Mouse (Mus musculus): ENCODE results near the gene Galr3.
"Not testable (repeated sequence)": the region's sequence is repeated elsewhere in the genome, so short reads cannot be mapped to it uniquely, and the experiment has no call there.

Galr3 gene

DNA sequence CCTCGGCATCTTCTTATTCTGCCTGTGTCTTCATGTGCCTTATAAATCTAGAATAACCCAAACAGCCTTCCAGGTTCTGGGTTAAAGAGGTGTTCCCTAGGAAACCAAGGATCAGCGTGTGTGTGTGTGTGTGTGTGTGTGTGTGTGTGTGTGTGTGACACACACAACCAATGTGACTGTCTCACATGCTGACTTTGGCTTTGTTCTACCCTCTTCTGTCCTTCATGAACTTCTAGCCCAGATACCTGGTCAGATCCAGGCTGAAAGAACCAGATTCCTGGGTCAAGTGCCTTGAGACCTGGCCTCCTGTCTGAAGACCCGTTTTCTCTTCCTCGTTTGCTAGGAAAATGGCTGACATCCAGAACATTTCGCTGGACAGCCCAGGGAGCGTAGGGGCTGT lies at the start of gene Galr3:
Gene Galr3, plus strand, starts transcription at position 301 of the 400 bp plus-strand sequence.
- DNase-seq (ENCODE audit: low read depth, low spot score) = no peak

- DNase-seq (ENCODE audit: low read depth, low spot score) = no peak
These were observed 49.5 kb upstream of the Galr3 start for GRCm38 (mm10) chr15:78992235-78992634.

GRCm38 (mm10) chr15:78992925-78993324 lies 48.8 kb upstream of the Galr3 start:
- DNase-seq (ENCODE audit: low read depth, low spot score) = no peak

- no peak for DNase-seq (ENCODE audit: low read depth, low spot score)
These were observed 45.8 kb upstream of the Galr3 start for GRCm38 (mm10) chr15:78995916-78996315.

DNA sequence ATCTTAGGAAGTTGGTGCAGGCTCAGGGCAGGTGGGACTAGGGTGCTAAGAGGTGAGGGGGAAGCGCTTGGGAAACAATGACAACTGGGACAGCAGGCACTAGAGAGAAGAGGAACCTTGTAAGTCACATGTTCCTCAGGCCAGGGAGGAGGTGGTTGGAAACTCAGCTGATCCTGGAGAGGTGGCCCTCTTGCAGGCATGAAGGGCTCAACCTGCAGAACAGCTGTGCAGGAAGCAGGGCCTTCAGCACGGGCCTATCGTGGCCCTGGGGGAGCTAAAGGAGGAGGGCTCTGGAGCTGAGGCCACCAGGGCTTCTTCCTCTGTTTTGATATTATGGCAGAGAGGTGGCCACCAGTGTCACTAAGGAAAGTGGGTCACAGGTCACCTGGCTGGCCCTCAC lies 45.0 kb upstream of the Galr3 start:
- no peak for DNase-seq (ENCODE audit: low read depth, low spot score)

DNA sequence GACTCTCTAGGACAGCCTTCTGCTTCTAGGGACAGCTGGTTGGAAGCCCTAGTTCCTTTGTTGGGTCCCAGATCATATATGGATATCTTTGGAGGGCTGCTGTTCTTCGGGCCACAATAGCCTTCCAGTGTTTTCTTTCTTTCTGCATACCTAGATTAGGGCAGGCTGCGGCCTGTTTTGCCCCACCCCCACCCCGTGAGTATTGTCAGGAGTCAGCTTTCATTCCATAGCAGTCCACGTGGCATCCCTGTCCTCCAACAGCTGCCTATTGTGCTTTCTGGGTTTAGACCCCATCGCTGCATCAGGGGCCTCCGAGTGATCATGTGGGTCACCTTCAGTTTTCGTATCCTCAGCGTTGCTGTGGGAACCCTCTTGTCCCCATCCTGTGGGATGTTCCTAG lies 43.3 kb upstream of the Galr3 start:
- DNase-seq (ENCODE audit: low read depth, low spot score) = no peak

GRCm38 (mm10) chr15:78999586-78999985 lies 42.1 kb upstream of the Galr3 start:
- DNase-seq (ENCODE audit: low read depth, low spot score) = no peak

DNA sequence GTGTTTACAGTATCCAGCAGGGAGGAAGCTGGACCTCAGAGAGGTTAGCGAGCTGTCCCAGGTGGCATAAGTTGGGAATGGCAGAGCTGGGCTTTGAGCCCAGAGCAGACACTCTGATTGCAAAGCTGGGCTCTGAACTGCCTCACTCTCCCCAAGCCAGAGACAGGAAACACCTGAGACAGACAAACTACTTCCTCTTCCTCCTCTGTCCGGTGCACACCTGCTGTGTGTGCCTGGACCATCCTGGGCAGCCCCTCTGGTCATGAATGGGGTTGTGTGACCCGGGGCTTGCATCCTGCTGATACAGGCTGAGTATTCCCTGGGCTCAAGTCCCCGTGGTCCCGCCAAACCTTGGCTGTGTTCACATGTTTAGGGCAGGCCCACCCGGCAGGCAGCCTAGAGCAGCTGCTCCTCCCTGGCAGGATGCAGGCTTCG lies 41.3 kb upstream of the Galr3 start:
- DNase-seq (ENCODE audit: low read depth, low spot score) = no peak

DNA sequence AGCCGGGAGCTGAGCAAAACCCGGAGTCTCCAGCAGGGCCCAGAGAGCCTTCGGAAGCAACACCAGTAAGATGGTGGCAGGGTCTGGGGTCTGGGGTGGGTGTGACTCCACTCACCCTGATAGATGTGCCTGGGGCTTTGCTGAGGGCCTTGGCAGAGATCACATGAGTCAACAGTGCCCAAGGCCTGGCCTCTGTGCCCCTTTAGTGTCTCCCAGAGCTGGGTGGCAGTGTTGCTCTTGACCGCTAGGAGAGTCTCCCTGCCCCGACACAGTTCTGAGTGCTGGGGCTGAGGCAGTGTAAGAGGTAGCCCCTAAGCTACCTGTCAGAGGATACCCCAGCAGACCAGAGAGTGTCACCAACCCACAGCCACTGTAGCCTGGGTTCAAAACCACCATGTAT lies 40.1 kb upstream of the Galr3 start:
- DNase-seq (ENCODE audit: low read depth, low spot score) = no peak

DNA sequence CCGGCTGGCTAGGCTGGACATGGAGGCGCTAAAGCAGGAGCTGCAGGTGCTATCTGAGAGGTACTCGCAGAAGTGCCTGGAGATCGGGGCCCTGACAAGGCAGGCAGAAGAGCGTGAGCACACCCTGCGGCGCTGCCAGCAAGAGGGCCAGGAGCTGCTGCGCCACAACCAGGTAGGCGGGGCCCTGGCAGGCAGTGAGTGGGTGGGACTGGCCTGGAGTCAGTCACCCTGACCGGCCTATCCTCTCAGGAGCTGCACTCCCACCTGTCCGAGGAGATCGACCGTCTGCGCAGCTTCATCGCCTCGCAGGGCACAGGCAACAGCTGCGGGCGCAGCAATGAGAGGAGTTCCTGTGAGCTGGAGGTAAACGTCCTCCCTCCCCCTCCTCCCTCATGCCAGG lies 39.6 kb upstream of the Galr3 start:
- DNase-seq (ENCODE audit: low read depth, low spot score) = no peak

DNA sequence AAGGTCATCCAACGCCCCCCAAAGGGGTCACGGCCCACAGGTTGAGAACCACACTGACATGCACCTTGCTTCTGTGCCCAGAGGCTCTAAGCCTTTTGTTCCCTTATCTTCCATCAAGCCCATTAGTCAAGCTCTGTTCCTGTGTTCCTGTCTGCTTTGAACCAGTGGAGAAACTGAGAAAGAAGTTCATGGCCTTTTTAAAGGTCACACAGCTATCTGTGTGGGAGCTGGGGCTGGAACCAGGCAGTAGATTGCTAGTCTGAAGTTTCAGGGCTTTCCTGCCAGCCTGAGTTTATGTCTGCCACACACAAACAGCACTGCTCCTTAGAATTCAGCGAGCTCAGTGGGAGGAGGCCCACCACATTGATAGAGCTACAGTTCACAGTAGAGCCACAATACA lies 38.6 kb upstream of the Galr3 start:
- DNase-seq (ENCODE audit: low read depth, low spot score) = no peak

DNA sequence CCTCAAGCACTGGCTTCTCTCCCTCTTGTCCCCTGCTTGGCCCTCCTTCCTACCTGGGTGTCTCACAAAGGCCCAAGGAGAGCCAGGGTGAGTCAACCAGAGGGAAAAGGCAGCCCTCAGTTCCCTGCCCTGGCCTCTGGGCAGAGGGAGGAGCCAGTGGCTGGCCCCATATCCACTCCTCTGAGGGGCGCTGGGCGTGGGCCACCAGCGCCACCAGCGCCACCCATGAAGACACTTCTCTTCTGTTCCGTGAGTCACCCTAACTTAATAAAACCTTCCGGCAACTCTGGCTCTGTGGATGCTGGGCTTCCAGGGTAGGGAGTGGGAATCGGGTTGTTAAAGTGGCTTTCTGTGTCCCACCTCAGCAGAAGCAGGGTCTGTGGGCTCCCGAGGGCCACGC lies 36.1 kb upstream of the Galr3 start:
- DNase-seq (ENCODE audit: low read depth, low spot score) = no peak

GRCm38 (mm10) chr15:79006638-79007037 lies 35.0 kb upstream of the Galr3 start:
- no peak for DNase-seq (ENCODE audit: low read depth, low spot score)

DNA sequence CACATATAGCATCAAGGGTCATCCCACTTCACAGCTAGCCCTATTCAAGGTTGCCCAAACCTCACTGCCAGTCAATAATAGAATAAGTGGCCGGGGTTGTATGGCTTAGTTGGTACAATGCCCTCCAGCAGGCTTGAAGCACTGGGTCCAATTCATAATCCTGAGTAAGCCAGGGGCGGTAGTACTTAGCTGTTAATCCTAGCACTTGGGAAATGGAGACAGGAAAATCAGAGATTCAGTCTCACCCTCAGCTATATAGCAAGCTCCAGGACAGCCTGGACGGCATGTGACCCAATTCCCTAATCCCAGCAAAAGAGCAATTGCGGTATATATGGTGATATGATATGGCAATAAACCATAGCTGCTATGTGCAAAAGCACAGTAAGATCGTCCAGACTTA lies 34.6 kb upstream of the Galr3 start:
- DNase-seq (ENCODE audit: low read depth, low spot score) = no peak

GRCm38 (mm10) chr15:79007836-79008235 lies 33.8 kb upstream of the Galr3 start:
- DNase-seq (ENCODE audit: low read depth, low spot score) = not testable (repeated sequence)

GRCm38 (mm10) chr15:79009734-79010133 lies 32.0 kb upstream of the Galr3 start:
- DNase-seq (ENCODE audit: low read depth, low spot score) = no peak

GRCm38 (mm10) chr15:79011550-79011949 lies 30.1 kb upstream of the Galr3 start:
- peak; percentile 63 for DNase-seq (ENCODE audit: low read depth, low spot score)

GRCm38 (mm10) chr15:79013382-79013781 lies 28.3 kb upstream of the Galr3 start:
- no peak for DNase-seq (ENCODE audit: low read depth, low spot score)

GRCm38 (mm10) chr15:79018191-79018590 lies 23.5 kb upstream of the Galr3 start:
- DNase-seq (ENCODE audit: low read depth, low spot score) = peak; percentile 60

GRCm38 (mm10) chr15:79018886-79019285 lies 22.8 kb upstream of the Galr3 start:
- no peak for DNase-seq (ENCODE audit: low read depth, low spot score)

GRCm38 (mm10) chr15:79022671-79023230 lies 18.9 kb upstream of the Galr3 start:
- DNase-seq (ENCODE audit: low read depth, low spot score) = no peak

GRCm38 (mm10) chr15:79023366-79023765 lies 18.3 kb upstream of the Galr3 start:
- DNase-seq (ENCODE audit: low read depth, low spot score) = no peak

- DNase-seq (ENCODE audit: low read depth, low spot score) = no peak
These were observed 15.9 kb upstream of the Galr3 start for GRCm38 (mm10) chr15:79025687-79026308.

Data from mesoderm, embryonic 11.5 days (tissue).